Mouse (Mus musculus) ovary, postnatal 36 days (tissue): ENCODE results near the gene Zp3r.
"Not testable (repeated sequence)": the region's sequence is repeated elsewhere in the genome, so short reads cannot be mapped to it uniquely, and the experiment has no call there.

Experiments used
- DNase-seq: peaks from one replicate; pipeline ENCODE4 v3.0.0; 2022; ENCODE audit warnings: low spot score, mixed read lengths

Gene Zp3r

DNA sequence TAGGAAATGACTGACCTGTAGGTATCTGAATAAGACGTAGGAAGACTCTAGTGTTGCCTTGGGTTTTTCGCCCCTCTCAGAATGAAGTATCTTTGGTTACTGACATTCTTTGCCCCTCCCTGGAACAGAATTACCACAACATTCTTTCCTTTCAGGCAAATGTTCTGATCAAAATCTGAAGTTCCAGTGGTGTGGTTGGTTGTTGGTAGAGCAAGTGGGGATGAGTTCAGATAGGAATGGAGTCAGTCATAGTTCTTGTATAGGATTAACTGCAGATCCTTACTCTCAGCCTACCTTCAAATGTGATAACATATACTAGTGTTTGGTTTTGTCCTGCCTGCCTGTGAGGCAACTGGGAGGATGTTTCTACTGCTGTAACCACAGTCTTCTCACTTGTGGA is at the start of gene Zp3r:
TSS of gene Zp3r (minus strand) at position 101 of the 400 bp plus-strand sequence.
- no peak for DNase-seq

DNA sequence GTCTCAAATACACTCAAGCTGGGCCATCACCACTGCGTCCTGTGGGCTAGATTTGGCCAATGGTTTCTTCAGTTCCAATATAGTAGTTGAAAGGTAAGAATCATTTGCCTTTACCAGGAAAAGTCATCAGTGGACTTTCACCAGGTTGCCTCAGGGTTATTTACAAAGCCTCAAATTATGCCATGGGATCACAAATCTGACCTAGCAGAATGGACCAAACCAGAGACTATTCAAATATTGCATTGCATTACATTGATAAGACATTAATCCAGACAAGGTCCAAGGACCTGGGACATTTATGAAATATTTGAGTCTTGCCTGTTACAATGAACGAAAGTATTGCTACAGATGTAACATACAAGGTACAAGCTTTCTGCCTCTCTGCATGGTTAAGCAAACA is 49.1 kb upstream of the Zp3r start:
- no peak for DNase-seq

- not testable (repeated sequence) for DNase-seq
These were observed 34.2 kb upstream of the Zp3r start for GRCm38 (mm10) chr1:130663576-130663975.

GRCm38 (mm10) chr1:130661454-130661853 is 32.0 kb upstream of the Zp3r start, which contains the start of gene C4bp:
C4bp (minus strand) TSS chr1:130661632.
- DNase-seq = no peak

DNA sequence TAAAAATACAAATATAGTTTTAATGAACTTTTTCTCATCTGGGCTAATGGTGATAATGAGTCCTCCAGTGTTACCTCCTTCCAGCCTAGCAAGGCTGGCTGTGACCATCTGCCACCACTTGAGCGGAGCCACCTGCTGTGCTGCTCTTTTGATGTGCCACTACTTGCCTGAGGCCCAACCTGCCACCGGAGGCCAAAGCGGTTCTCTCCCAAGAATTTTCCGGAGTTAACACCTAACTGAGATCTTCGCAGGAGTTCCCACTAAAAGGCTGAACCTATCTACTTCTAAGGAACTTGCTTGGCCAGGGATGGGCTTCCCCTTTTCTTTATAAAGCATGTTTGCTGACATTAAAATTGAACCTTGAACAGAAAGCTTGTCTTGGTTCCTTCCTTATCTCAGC is 30.2 kb upstream of the Zp3r start:
- not testable (repeated sequence) for DNase-seq

DNA sequence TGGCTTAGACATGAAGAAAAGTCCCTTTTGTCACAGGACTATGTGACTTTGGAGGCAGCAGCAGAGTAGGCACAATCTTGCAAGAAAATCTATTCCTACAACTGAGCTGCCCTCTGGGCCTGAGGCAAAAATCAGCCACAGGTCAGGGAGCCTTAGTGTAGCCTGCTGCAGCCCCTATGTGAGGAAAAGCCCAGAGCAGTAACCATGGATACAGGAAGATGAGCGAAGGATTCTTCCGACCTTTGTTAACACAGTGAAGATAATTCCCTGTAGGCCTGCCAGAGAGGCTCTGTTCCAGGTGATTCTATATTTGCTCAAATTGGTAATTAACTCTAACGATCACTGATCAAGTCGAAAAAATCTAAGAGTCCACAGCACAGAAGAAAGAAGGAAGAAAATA is 14.7 kb upstream of the Zp3r start:
- no peak for DNase-seq

DNA sequence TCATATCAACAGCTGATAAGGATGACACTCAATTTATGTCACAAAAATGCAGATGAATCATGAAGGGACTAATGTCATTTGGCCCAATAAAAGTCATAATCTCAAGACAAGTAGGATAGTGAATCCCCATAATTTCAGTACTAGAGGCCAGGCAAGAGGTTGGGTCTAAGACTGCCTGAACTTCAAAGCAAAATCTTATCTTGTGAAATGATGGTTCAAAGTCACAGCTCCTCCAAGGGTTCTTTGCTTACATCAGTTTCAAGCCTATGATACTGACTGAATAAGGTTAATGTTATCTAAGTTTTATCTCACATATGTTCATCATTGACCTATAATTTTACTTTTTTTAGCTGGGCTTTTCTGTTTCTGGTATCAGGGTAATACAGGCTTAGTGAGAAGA is 11.5 kb upstream of the Zp3r start:
- no peak for DNase-seq

GRCm38 (mm10) chr1:130633761-130634410 is 4.5 kb upstream of the Zp3r start:
- DNase-seq = peak; percentile 62

DNA sequence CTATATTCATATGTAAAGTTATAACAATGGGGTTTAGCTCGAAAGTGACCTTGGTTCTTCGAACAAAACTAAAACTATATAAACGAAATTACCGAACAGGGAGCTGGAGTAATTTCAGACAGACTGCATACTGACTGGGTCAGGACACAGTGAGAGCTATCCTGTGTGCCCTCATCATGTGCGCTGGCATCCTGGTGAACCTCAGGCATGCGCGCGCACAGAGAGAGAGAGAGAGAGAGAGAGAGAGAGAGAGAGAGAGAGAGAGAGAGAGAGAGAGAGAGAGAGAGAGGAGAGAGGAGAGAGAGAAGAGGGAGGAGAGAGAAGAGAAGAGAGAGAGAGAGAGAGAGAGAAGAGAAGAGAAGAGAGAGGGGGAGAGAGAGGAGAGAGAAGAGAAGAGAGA is 3.9 kb upstream of the Zp3r start:
- no peak for DNase-seq

DNA sequence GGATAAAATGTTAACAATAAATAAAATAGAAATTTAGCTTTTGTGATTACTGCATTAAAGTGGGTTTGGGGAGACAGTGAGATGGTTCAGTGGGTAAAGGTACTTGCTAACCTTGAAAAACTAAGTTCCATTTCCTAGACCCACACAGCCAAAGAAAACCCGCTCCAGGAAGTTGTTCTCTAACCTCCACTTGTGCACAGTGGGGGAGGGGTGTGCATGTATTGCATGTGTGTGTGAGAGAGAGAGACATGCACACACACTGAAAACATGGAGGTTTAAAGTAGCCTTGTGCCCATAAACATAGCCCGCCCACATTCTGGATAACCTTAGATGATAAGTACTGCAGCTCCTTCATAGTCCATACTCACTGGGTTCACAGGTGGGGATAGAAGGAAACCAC is 33.1 kb downstream of the Zp3r start:
- DNase-seq = no peak

DNA sequence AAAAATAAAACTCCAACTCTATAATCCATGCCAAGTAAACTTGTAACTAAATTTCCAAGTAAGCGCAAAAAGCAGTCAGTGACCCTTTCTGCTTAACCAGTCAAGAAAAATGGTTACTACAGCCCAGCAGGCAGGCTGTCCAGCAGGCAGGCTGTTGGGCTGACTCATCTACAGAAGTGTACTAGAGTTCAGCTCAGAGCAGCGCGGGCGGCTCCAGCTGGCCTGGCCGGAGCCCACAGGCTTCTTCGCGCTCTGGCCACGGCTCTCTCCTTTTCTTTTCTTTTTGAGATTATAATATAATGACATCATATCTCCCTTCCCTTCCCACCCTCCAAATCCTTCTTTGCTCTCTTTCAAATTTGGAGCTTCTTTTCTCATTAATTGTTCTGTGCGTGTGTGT is 40.8 kb downstream of the Zp3r start:
- peak; percentile 15 for DNase-seq

DNA sequence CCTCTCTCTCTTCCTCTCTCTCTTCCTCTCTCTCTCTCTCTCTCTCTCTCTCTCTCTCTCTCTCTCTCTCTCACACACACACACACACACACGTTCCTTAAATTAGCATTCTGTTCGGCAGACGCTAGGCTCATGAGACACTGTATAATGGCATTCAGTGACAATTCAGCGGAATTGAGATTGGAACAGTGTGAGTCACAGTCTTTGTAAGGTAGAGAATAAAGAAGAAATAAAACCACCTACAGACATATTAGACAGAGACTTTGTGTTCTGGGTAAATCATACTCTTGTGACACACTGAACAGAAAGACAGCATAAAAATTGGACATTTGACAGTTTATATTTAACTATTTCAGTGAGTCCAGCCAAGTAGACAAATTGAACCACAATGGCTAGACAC is 53.0 kb downstream of the Zp3r start:
- no peak for DNase-seq

DNA sequence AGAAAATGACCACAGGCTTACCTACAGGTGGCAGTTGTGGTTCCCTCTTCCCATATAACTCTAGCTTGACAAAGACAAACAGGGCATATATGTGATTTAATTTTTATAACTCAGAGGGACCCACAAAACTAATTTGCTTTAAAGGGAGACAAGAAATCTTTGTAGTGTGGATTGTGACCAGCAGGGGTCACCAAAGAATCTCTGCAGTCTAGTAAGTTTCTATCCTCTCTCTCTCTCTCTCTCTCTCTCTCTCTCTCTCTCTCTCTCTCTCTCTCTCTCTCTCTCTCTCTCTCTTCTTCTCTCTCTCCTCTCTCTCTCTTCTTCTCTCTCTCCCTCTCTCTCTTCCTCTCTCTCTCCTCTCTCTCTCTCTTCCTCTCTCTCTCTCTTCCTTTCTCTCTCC is 53.5 kb downstream of the Zp3r start:
- no peak for DNase-seq

DNA sequence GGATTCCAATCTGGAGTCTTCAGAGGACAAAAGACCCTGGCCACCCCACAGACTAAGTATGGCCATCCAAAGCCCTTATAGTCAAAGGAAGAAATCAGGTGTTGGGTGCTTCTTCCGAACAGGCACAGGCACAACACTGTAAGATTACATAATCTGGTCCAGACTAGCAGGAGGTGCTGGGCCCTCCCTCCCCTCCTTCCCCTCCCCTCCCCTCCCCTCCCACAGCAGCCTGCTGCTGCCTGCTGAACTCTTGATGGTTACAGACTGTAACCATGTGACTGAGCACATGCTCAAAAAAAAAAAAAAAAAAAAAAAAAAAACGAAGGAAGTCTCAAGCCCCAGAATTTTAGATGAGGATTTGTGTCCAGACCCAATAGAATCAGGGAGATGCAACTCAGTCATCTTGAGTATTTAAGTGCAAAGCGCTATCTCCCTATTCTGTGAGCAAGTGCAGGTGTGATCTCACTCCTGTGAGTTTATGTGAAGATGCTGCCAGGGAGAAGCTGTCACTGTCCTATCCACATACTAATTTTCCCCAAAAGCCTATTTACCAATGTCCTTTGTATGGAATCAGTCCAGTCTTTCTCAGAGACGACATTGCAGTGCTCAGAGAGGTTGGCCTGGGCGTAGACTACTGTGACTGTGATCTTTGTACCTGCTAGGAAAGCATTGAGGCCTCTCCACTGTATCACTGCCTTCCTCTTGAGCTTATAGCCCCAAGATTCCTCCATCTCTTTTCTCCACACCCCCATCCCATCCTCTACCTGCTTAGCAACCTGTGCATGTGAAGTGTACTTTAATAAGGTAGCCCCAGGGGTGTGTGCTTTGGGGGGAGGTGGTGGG is 77.8 kb downstream of the Zp3r start:
- no peak for DNase-seq

DNA sequence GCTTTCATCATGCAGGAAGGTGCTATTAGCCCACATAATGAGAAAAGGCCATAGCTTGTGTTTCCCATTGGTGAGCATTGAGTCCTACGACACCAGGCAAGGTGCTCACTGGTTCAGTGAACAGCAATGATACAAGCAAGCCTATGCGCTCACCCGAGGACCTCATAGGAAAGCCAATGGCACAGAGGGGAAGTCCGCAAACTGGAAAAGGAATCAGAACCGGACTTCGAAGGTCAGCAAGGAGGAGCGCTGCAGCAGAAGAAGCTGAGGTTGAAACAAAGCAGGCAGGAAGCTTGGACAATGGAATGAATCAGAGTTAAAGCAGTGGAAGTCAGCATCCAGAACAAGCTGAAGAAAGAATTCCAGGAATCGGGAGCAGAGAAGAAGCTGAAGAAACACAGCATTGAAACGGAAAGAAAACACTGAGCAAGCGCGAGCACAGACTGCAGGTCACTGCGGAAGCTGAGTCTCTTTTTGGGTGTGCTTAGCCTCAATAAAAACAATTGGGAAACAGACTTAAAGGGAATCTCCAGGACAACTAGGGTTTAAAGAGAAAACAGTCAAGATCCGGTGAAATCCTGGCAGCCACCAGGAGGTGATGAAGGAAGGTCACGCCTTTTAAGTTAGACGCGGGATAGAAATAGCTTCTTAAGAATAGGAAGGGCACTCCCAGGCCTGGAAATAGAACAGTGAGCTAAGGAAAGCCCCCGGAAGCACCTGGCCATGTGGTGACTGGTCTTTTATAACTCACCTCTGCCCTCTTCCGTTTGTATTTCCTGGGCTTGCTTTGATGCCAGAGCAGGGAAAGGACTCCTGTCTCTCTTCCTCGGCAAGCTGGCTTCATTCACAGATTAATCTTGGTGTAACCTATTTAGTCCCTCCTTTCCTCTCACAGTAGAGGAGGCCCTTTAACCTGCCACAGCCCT is 78.9 kb downstream of the Zp3r start:
- no peak for DNase-seq

DNA sequence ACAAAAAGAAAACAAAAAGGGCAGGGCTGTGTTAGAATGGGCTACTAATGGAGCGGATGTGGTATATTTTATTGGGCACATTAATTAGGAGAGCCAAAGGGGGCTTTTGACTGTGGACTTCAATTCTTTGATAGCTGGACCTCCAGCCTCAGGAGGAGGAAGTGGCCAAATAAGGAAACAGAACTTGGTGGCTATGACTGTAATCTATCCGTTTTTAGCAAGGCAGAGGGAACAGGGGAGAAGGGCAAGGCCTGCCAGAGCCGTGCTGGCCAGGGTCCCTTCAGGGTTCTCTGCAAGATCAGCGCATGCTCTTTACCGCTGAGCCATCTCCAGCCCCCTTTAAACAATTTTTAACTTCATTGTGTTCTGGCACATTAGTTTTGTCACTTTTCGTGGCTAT is 79.7 kb downstream of the Zp3r start:
- DNase-seq = no peak

- no peak for DNase-seq
These were observed 80.3 kb downstream of the Zp3r start for GRCm38 (mm10) chr1:130549160-130549559.

DNA sequence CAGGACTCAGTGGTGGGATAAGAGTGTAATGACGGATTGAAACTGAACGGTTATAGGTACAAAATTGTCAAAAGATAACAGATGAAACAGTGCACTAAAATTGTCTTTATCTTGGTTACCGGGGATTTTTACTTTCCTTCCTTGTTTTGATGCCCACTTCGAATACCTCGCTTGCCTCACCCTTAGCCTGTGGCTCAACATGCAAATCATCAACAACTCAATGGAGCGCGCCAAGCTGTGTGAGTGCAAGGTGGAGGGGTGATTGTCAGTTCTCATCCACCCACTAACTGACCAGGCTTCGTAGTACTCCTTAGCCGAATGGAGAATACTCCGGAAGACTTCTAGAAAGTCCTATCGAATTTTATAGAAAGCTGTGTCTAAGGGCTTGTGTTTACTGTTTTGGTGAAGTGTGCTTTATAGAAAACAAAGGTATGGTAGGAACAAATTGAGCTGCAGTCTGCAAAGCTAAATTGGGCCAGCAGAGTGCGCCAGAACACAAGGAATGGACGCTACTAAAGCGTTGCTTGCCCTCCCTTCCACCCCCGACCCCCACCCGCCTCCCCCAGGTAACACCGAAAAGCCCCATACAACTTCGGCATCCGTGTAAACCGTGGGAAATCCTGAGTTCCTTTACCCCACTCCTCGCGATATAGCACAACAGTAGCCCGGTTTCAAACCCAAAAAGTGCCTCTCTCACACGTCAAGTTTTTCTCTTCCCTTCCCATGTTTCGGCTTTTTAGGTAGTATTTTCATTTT is 81.6 kb downstream of the Zp3r start:
- peak; percentile 60 for DNase-seq
